Mouse (Mus musculus) spleen, adult 2 months (tissue): ENCODE measurements around the gene Arhgef17.

ENCODE experiments used
- CTCF ChIP-seq: fragments of 200-500 bp; IDR thresholded peaks from 2 replicates; pipeline ENCODE4 v1.5.1; 2011; ENCODE audit warnings: mild to moderate bottlenecking, inconsistent platforms; ENCODE audit not compliant: insufficient read depth, insufficient read length, insufficient replicate concordance; ENCODE audit errors: extremely low read depth
- POLR2A ChIP-seq: fragments of 200-500 bp; IDR thresholded peaks from 2 replicates; pipeline ENCODE4 v1.6.1; 2011; ENCODE audit warnings: low read depth, low read length, inconsistent platforms

- TF ChIP-seq POLR2A (no peak), CTCF (no peak)
These were observed 87.4 kb downstream of the Arhgef17 start for GRCm38 (mm10) chr7:100844385-100845025.
